Mouse (Mus musculus) intestine, embryonic 16.5 days (tissue): ENCODE measurements at regions not wholly inside any gene's neighbourhood (a gene's known extent, or its start where the extent isn't known, plus 50 kb on each side); places are given as distances from the start of the nearest gene placed in this dataset.

Experiments
- ATAC-seq: fragments of 200-750 bp; cut with Nextera tagmentation; 2 replicates; pipeline ENCODE4 v1.8.0; 2017; ENCODE audit warnings: moderate TSS enrichment, moderate library complexity
- H3K27ac ChIP-seq: fragments of 300-500 bp; sonication (generic); 2 replicates; pipeline ENCODE4 v1.5.1; 2014; ENCODE audit warnings: mild to moderate bottlenecking, low read length
- H3K27me3 ChIP-seq: fragments of 300-500 bp; sonication (generic); replicated peaks from 2 replicates; pipeline ENCODE4 v1.6.1; 2014; ENCODE audit warnings: low read length, control low read depth, mixed read lengths; ENCODE audit not compliant: control insufficient read depth, insufficient read depth
- H3K36me3 ChIP-seq: fragments of 300-500 bp; sonication (generic); 2 replicates; pipeline ENCODE4 v1.6.1; 2014; ENCODE audit warnings: low read length, control low read depth; ENCODE audit not compliant: control insufficient read depth, insufficient read depth
- H3K4me1 ChIP-seq: fragments of 300-500 bp; sonication (generic); 2 replicates; pipeline ENCODE4 v1.6.1; 2014; ENCODE audit warnings: low read length, control low read depth, mixed read lengths; ENCODE audit not compliant: control insufficient read depth, insufficient read depth
- H3K4me2 ChIP-seq: fragments of 300-500 bp; sonication (generic); 2 replicates; pipeline ENCODE4 v1.6.1; 2014; ENCODE audit warnings: low read depth, low read length, control low read depth
- H3K4me3 ChIP-seq: fragments of 300-500 bp; sonication (generic); 2 replicates; pipeline ENCODE4 v1.5.1; 2014; ENCODE audit warnings: mild to moderate bottlenecking, low read length
- H3K9ac ChIP-seq: fragments of 300-500 bp; sonication (generic); 2 replicates; pipeline ENCODE4 v1.6.1; 2014; ENCODE audit warnings: low read depth, low read length
- H3K9me3 ChIP-seq: fragments of 300-500 bp; sonication (generic); 2 replicates; pipeline ENCODE4 v1.6.1; 2016; ENCODE audit warnings: low read length, control low read depth; ENCODE audit not compliant: control insufficient read depth
- WGBS: fragments of 180-500 bp; shearing (Covaris S2); extraction: QIAGEN DNeasy Blood & Tissue Kit; methylation state at CpG from one replicate; pipeline ENCODE4 v1.1.7; 2014; 5-methylcytosine and 5-hydroxymethylcytosine counted together

GRCm38 (mm10) chr6:140178425-140179193 lies 137.4 kb upstream of the Plcz1 start:
- Histone ChIP-seq H3K4me1 (peaks cover 5% of the 10 kb centered on the region; the same call in 1 of the 2 replicates), H3K36me3 (no peaks in the 10 kb centered on the region), H3K27me3 (no peaks in the 10 kb centered on the region), H3K9me3 (no peaks in the 10 kb centered on the region), H3K4me2 (no peak overlapping the region), H3K27ac (no peak overlapping the region), H3K9ac (no peak overlapping the region), H3K4me3 (no peak overlapping the region)
- 81% methylated on average over 12 of the region's 12 CpGs for WGBS
- peak; percentile 71 for ATAC-seq

- Histone ChIP-seq H3K4me1 (no peaks in the 10 kb centered on the region), H3K4me3 (no peak overlapping the region), H3K36me3 (no peaks in the 10 kb centered on the region), H3K9me3 (no peaks in the 10 kb centered on the region), H3K27ac (no peak overlapping the region), H3K4me2 (no peak overlapping the region), H3K9ac (no peak overlapping the region), H3K27me3 (no peaks in the 10 kb centered on the region)
- no peak for ATAC-seq
- WGBS: 87% methylated on average over 9 of the region's 9 CpGs
Measured at GRCm38 (mm10) chr6:140172716-140173115, 131.5 kb upstream of the Plcz1 start.

GRCm38 (mm10) chr6:140169836-140170235 lies 128.6 kb upstream of the Plcz1 start:
- Histone ChIP-seq H3K27me3 (no peaks in the 10 kb centered on the region), H3K9ac (no peak overlapping the region), H3K9me3 (no peaks in the 10 kb centered on the region), H3K27ac (no peak overlapping the region), H3K36me3 (no peaks in the 10 kb centered on the region), H3K4me1 (no peaks in the 10 kb centered on the region), H3K4me3 (no peak overlapping the region), H3K4me2 (no peak overlapping the region)
- 97% methylated on average over 3 of the region's 3 CpGs for WGBS
- no peak for ATAC-seq

GRCm38 (mm10) chr6:140167182-140167581 lies 125.9 kb upstream of the Plcz1 start:
- Histone ChIP-seq H3K27ac (no peak overlapping the region), H3K4me3 (no peak overlapping the region), H3K9me3 (no peaks in the 10 kb centered on the region), H3K4me2 (no peak overlapping the region), H3K4me1 (no peaks in the 10 kb centered on the region), H3K9ac (no peak overlapping the region), H3K27me3 (no peaks in the 10 kb centered on the region), H3K36me3 (no peaks in the 10 kb centered on the region)
- ATAC-seq: no peak
- 81% methylated on average over 4 of the region's 4 CpGs for WGBS

GRCm38 (mm10) chr6:140162729-140163128 lies 121.5 kb upstream of the Plcz1 start:
- Histone ChIP-seq H3K9ac (no peak overlapping the region), H3K4me1 (no peaks in the 10 kb centered on the region), H3K27me3 (no peaks in the 10 kb centered on the region), H3K27ac (no peak overlapping the region), H3K9me3 (no peaks in the 10 kb centered on the region), H3K36me3 (no peaks in the 10 kb centered on the region), H3K4me2 (no peak overlapping the region), H3K4me3 (no peak overlapping the region)
- 87% methylated on average over 5 of the region's 5 CpGs for WGBS
- no peak for ATAC-seq

GRCm38 (mm10) chr6:140161482-140161881 lies 120.2 kb upstream of the Plcz1 start:
- Histone ChIP-seq H3K9me3 (no peaks in the 10 kb centered on the region), H3K4me3 (no peak overlapping the region), H3K27ac (no peak overlapping the region), H3K9ac (no peak overlapping the region), H3K4me1 (no peaks in the 10 kb centered on the region), H3K4me2 (no peak overlapping the region), H3K27me3 (no peaks in the 10 kb centered on the region), H3K36me3 (no peaks in the 10 kb centered on the region)
- no peak for ATAC-seq
- 81% methylated on average over 4 of the region's 4 CpGs for WGBS

- Histone ChIP-seq H3K4me1 (no peaks in the 10 kb centered on the region), H3K36me3 (no peaks in the 10 kb centered on the region), H3K4me3 (no peak overlapping the region), H3K9me3 (no peaks in the 10 kb centered on the region), H3K4me2 (no peak overlapping the region), H3K9ac (no peak overlapping the region), H3K27me3 (no peaks in the 10 kb centered on the region), H3K27ac (no peak overlapping the region)
- no peak for ATAC-seq
- WGBS: 72% methylated on average over 13 of the region's 13 CpGs
Measured at GRCm38 (mm10) chr6:140160946-140161345, 119.7 kb upstream of the Plcz1 start.

GRCm38 (mm10) chr6:140158986-140159385 lies 117.7 kb upstream of the Plcz1 start:
- Histone ChIP-seq H3K4me1 (no peaks in the 10 kb centered on the region), H3K4me2 (no peak overlapping the region), H3K36me3 (no peaks in the 10 kb centered on the region), H3K27ac (no peak overlapping the region), H3K4me3 (no peak overlapping the region), H3K27me3 (no peaks in the 10 kb centered on the region), H3K9me3 (no peaks in the 10 kb centered on the region), H3K9ac (no peak overlapping the region)
- ATAC-seq: no peak
- WGBS: 74% methylated on average over 13 of the region's 13 CpGs

GRCm38 (mm10) chr6:140157375-140157774 lies 116.1 kb upstream of the Plcz1 start:
- Histone ChIP-seq H3K36me3 (no peaks in the 10 kb centered on the region), H3K4me1 (no peaks in the 10 kb centered on the region), H3K27me3 (no peaks in the 10 kb centered on the region), H3K9ac (no peak overlapping the region), H3K9me3 (no peaks in the 10 kb centered on the region), H3K4me3 (no peak overlapping the region), H3K4me2 (no peak overlapping the region), H3K27ac (no peak overlapping the region)
- ATAC-seq: 0 out of 2 replicates have a peak, but pooled peaks have one; percentile 50
- WGBS: 65% methylated on average over 6 of the region's 6 CpGs
